Mouse (Mus musculus): ENCODE measurements around the gene Slc6a13. TPM values are rescaled to one million over a fixed set of nuclear protein-coding genes. Genes with fewer than 3 reads are reported as not detected.

Gene Slc6a13
- total RNA-seq (2018; cell fraction: chromatin; rRNA removed) = not detected
- total RNA-seq (2018; cell fraction: cytosol; rRNA removed) = under 1 TPM in 16 of 26 experiments, not detected in 10; 0.06 to 0.25 (median 0.14) TPM
- total RNA-seq (2018; cell fraction: nucleus; rRNA removed) = under 1 TPM in 5 of 26 experiments, not detected in 21; 0.20 to 0.39 (median 0.31) TPM
- polyA plus RNA-seq (2018) = 0.12 TPM in 1 of 3 replicates, not detected in the others

- WGBS (ENCODE audit: missing documents) = 41% methylated on average over 11 of the region's 11 CpGs
- Histone ChIP-seq H3K36me3 (ENCODE audit: inconsistent target) (no peaks in the 10 kb centered on the region), H3K4me3 (ENCODE audit: inconsistent target) (no peak within 1 kb of the TSS), H3K27ac (no peak within 1 kb of the TSS), H3K79me2 (ENCODE audit: inconsistent target) (no peaks in the 10 kb centered on the region)
Observed at GRCm38 (mm10) chr6:121299954-121300353, at the start of gene Slc6a13. Slc6a13 (plus strand) TSS chr6:121300227.

- no peak overlapping the region for H3K27ac ChIP-seq
- WGBS (ENCODE audit: missing documents) = 100% methylated on average over 1 of the region's 1 CpGs
- H3K79me2 ChIP-seq (ENCODE audit: inconsistent target) = peaks cover 76% of the 10 kb centered on the region
- peaks cover 46% of the 10 kb centered on the region for H3K36me3 ChIP-seq (ENCODE audit: inconsistent target)
- no peak overlapping the region for H3K4me3 ChIP-seq (ENCODE audit: inconsistent target)
Observed at GRCm38 (mm10) chr6:121250406-121250805, 49.6 kb upstream of the Slc6a13 start.

DNA sequence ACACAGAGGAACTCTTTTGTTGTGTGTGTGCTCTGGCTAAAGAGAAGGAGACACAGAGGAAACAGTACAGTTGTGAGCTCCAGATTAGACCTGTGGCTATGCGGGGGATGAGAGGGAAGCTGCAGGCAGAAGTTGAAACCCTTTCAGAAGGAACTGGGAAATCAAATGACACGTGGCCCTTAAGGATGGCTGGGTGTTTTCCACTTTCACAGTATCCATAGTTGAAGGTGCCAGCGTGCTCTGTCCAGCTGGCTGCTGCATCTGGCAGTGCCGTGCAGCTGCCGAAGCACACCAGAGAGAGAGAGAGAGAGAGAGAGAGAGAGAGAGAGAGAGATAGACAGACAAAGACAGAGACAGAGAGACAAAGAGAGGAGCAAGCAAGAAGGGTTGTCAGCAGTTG, 48.8 kb upstream of the Slc6a13 start:
- WGBS (ENCODE audit: missing documents) = 23% methylated on average over 5 of the region's 5 CpGs
- H3K79me2 ChIP-seq (ENCODE audit: inconsistent target) = peaks cover 78% of the 10 kb centered on the region
- H3K27ac ChIP-seq = no peak overlapping the region
- H3K36me3 ChIP-seq (ENCODE audit: inconsistent target) = peaks cover 54% of the 10 kb centered on the region
- H3K4me3 ChIP-seq (ENCODE audit: inconsistent target) = no peak overlapping the region

GRCm38 (mm10) chr6:121260548-121260947, 39.5 kb upstream of the Slc6a13 start:
- H3K4me3 ChIP-seq (ENCODE audit: inconsistent target) = no peak overlapping the region
- H3K79me2 ChIP-seq (ENCODE audit: inconsistent target) = peaks cover 29% of the 10 kb centered on the region
- no peak overlapping the region for H3K27ac ChIP-seq
- 16% methylated on average over 7 of the region's 9 CpGs for WGBS (ENCODE audit: missing documents)
- H3K36me3 ChIP-seq (ENCODE audit: inconsistent target) = peaks cover 93% of the 10 kb centered on the region

GRCm38 (mm10) chr6:121261233-121261632, 38.8 kb upstream of the Slc6a13 start:
- 48% methylated on average over 8 of the region's 8 CpGs for WGBS (ENCODE audit: missing documents)
- H3K36me3 ChIP-seq (ENCODE audit: inconsistent target) = peaks cover 93% of the 10 kb centered on the region
- H3K4me3 ChIP-seq (ENCODE audit: inconsistent target) = no peak overlapping the region
- H3K27ac ChIP-seq = no peak overlapping the region
- H3K79me2 ChIP-seq (ENCODE audit: inconsistent target) = peaks cover 22% of the 10 kb centered on the region

DNA sequence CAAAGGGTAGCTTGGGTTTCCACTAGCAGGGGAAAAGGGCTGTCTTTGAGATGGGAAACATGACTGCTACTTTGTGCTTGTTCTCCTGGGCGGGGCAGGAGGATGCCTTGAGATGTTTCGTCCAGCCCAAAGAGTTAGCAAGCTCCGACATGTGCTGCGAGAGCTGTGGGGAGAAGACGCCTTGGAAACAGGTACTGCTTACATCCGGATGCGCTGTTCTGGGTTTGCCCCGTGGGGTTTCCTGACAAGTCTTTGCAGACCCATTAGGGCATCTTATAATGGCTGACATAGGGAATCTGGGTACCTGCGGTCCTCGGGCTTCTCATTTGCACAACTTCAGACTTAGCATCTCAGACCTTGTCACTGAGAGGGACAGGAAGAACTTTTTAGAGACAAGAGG, 38.0 kb upstream of the Slc6a13 start:
- Histone ChIP-seq H3K4me3 (ENCODE audit: inconsistent target) (no peak overlapping the region), H3K27ac (no peak overlapping the region), H3K79me2 (ENCODE audit: inconsistent target) (peaks cover 14% of the 10 kb centered on the region), H3K36me3 (ENCODE audit: inconsistent target) (peaks cover 93% of the 10 kb centered on the region)
- 97% methylated on average over 10 of the region's 10 CpGs for WGBS (ENCODE audit: missing documents)

GRCm38 (mm10) chr6:121262496-121262895, 37.5 kb upstream of the Slc6a13 start:
- Histone ChIP-seq H3K27ac (no peak overlapping the region), H3K4me3 (ENCODE audit: inconsistent target) (no peak overlapping the region), H3K79me2 (ENCODE audit: inconsistent target) (peaks cover 10% of the 10 kb centered on the region), H3K36me3 (ENCODE audit: inconsistent target) (peaks cover 94% of the 10 kb centered on the region)
- WGBS (ENCODE audit: missing documents) = 92% methylated on average over 11 of the region's 11 CpGs

DNA sequence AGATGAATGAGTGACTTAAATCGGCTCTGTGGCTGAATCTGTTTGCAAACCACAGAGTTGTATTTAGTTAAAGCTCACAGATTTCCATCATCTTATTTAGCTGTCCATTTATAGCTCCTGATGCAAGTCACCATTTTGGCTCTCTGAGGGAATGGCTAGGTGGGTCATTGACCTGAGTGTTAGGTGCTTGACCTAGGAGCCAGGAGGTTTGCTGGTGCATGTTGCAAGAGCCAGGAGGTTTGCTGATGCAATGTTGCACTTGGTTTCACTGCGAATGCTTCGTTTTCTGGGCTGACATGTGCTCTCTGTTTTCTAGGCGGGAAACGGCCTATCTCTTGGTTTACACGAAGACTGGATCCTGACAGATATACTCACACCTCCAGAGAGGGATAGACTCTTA, 29.9 kb upstream of the Slc6a13 start:
- H3K27ac ChIP-seq = no peak overlapping the region
- peaks cover 55% of the 10 kb centered on the region for H3K36me3 ChIP-seq (ENCODE audit: inconsistent target)
- H3K4me3 ChIP-seq (ENCODE audit: inconsistent target) = no peak overlapping the region
- WGBS (ENCODE audit: missing documents) = 92% methylated on average over 6 of the region's 6 CpGs
- no peaks in the 10 kb centered on the region for H3K79me2 ChIP-seq (ENCODE audit: inconsistent target)

DNA sequence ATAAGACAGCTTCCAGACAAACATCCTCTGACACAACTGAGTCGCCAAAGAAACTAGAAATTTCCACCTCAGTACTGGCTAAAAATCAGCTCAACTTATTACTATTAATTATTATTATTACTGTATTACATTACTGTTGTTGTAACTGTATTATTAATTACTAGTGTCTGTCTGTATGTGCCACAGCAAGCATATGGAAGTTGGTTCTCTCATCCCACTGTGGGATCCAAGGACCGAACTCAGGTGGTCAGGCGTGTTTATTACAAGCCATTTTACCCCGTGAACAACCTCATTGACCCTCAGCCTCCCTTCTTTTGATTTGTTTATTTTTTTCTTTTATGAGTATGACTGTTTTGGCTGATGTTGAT, 28.3 kb upstream of the Slc6a13 start:
- peak overlapping the region; percentile 69 for H3K4me3 ChIP-seq (ENCODE audit: inconsistent target)
- H3K36me3 ChIP-seq (ENCODE audit: inconsistent target) = peaks cover 39% of the 10 kb centered on the region
- no peak overlapping the region for H3K27ac ChIP-seq
- 40% methylated on average over 4 of the region's 4 CpGs for WGBS (ENCODE audit: missing documents)
- H3K79me2 ChIP-seq (ENCODE audit: inconsistent target) = no peaks in the 10 kb centered on the region

- 2% methylated on average over 17 of the region's 17 CpGs for WGBS (ENCODE audit: missing documents)
- H3K79me2 ChIP-seq (ENCODE audit: inconsistent target) = no peaks in the 10 kb centered on the region
- H3K36me3 ChIP-seq (ENCODE audit: inconsistent target) = peaks cover 34% of the 10 kb centered on the region
- peak overlapping the region; percentile 50 for H3K27ac ChIP-seq
- peak overlapping the region; percentile 69 for H3K4me3 ChIP-seq (ENCODE audit: inconsistent target)
Observed at GRCm38 (mm10) chr6:121272075-121272800, 27.8 kb upstream of the Slc6a13 start.

DNA sequence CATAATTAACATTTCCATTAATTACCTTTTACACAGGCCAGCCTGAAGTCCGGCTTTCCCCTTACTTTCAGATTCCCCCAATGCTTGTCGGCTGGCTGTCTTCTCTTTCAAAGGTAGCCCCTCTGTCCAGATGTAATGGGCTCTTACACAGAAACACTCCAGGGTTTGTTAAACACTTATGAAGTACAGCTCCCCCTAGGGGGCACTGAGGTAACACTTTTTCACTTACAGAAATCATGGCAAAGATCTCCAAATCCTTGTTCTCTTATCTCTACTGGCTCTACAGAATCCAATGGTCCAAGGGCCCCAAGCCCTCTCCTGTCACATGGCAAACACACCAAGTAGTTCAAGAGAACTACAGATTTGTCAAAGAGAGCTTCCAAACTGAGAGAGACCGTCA, 25.7 kb upstream of the Slc6a13 start:
- H3K4me3 ChIP-seq (ENCODE audit: inconsistent target) = no peak overlapping the region
- peaks cover 13% of the 10 kb centered on the region; the same call in 1 of the 2 replicates for H3K36me3 ChIP-seq (ENCODE audit: inconsistent target)
- no peak overlapping the region for H3K27ac ChIP-seq
- H3K79me2 ChIP-seq (ENCODE audit: inconsistent target) = no peaks in the 10 kb centered on the region
- 86% methylated on average over 3 of the region's 3 CpGs for WGBS (ENCODE audit: missing documents)

DNA sequence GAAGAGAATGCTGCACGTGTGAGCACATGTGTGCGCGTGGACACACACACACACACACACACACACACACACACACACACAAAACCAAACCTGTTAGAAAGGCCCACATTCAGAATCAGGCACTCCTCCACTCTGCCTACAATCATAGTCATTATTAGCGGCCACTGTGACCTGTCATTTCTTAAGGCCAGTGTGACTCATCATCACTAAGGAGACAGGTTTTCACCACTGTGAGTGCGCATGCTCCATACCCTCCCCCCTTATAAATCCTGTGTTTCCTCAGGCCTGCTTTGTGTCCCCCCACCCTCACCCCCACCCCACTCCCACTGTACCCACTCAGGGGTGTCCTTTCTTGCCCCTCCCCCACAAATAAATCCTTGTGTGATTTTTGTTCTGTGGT, 15.9 kb upstream of the Slc6a13 start:
- H3K4me3 ChIP-seq (ENCODE audit: inconsistent target) = no peak overlapping the region
- H3K36me3 ChIP-seq (ENCODE audit: inconsistent target) = no peaks in the 10 kb centered on the region
- 88% methylated on average over 5 of the region's 5 CpGs for WGBS (ENCODE audit: missing documents)
- H3K27ac ChIP-seq = no peak overlapping the region
- no peaks in the 10 kb centered on the region for H3K79me2 ChIP-seq (ENCODE audit: inconsistent target)

DNA sequence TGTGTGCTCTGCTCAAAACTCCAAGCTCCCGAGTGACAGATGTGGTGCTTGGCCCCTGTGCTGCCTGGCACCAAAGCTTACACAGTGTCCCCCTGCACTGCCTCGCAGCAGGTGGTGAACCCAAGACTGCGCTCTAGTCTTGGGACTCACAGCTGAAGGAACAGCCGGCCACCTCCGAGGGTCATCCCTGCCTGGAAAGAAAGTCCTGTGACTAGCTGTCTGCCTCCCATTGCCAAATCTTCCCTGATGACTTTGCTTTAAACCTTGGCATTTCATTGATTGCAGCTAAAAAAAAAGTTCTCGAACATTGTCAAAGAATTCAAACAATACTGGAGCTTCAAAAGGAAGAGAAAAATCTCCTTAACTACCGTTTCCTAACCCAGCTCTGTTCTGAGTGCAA, 710 bp upstream of the Slc6a13 start:
- 83% methylated on average over 7 of the region's 7 CpGs for WGBS (ENCODE audit: missing documents)
- no peak overlapping the region for H3K27ac ChIP-seq
- no peaks in the 10 kb centered on the region for H3K36me3 ChIP-seq (ENCODE audit: inconsistent target)
- no peak overlapping the region for H3K4me3 ChIP-seq (ENCODE audit: inconsistent target)
- no peaks in the 10 kb centered on the region for H3K79me2 ChIP-seq (ENCODE audit: inconsistent target)

- no peak overlapping the region for H3K27ac ChIP-seq
- H3K79me2 ChIP-seq (ENCODE audit: inconsistent target) = no peaks in the 10 kb centered on the region
- no peak overlapping the region for H3K4me3 ChIP-seq (ENCODE audit: inconsistent target)
- H3K36me3 ChIP-seq (ENCODE audit: inconsistent target) = no peaks in the 10 kb centered on the region
- WGBS (ENCODE audit: missing documents) = 73% methylated on average over 9 of the region's 9 CpGs
Observed at GRCm38 (mm10) chr6:121300504-121300903, 477 bp downstream of the Slc6a13 start.

GRCm38 (mm10) chr6:121303466-121304220, 3.6 kb downstream of the Slc6a13 start:
- Histone ChIP-seq H3K4me3 (ENCODE audit: inconsistent target) (no peak overlapping the region), H3K27ac (no peak overlapping the region), H3K79me2 (ENCODE audit: inconsistent target) (no peaks in the 10 kb centered on the region), H3K36me3 (ENCODE audit: inconsistent target) (no peaks in the 10 kb centered on the region)
- WGBS (ENCODE audit: missing documents) = 91% methylated on average over 10 of the region's 10 CpGs
